ENCODE assay signal across 15 mouse cellular contexts in genomic region chr6:80301871-80302270, GRCm38 (mm10).
"Had no signal": no experiment of that assay in that cellular context is flagged by ENCODE, and none has a peak within 500 bp of the region (broad histone marks: within the 10 kb centered on the region; RNA-seq: fewer than 3 reads in every experiment).

No protein-coding gene starts in this region.

- H3K4me3 ChIP-seq: kidney, embryonic 15.5 days; left cerebral cortex, adult 2 months; limb, embryonic 15.5 days; liver, embryonic 12.5 days; midbrain, embryonic 10.5 days; neural tube, embryonic 12.5 days had no signal

- H3K27ac ChIP-seq: kidney, embryonic 15.5 days; left cerebral cortex, adult 2 months; limb, embryonic 15.5 days; liver, embryonic 12.5 days; midbrain, embryonic 10.5 days; neural tube, embryonic 12.5 days had no signal

- H3K36me3 ChIP-seq: kidney, embryonic 15.5 days; limb, embryonic 15.5 days; liver, embryonic 12.5 days; midbrain, embryonic 10.5 days; neural tube, embryonic 12.5 days had no signal

- H3K9ac ChIP-seq: kidney, embryonic 15.5 days; limb, embryonic 15.5 days; liver, embryonic 12.5 days; lung, embryonic 14.5 days; neural tube, embryonic 12.5 days had no signal

- H3K4me2 ChIP-seq: kidney, embryonic 15.5 days; limb, embryonic 15.5 days; liver, embryonic 12.5 days; lung, embryonic 14.5 days; neural tube, embryonic 12.5 days had no signal

- ATAC-seq: liver, embryonic 12.5 days had no signal

- H3K4me1 ChIP-seq: kidney, embryonic 15.5 days; limb, embryonic 15.5 days; liver, embryonic 12.5 days; midbrain, embryonic 10.5 days; neural tube, embryonic 12.5 days had no signal

- H3K27me3 ChIP-seq: kidney, embryonic 15.5 days; limb, embryonic 15.5 days; liver, embryonic 12.5 days; neural tube, embryonic 12.5 days had no signal

- DNase-seq: kidney, adult 2 months; kidney, postnatal 14 days; lung, embryonic 14.5 days; lung, postnatal 10 days; midbrain, embryonic 14.5 days; right cerebral cortex, postnatal 4 days; spleen, adult 18-20 months; thymus, adult 18-20 months; thymus, postnatal 14 days had no signal

- H3K9me3 ChIP-seq: kidney, embryonic 15.5 days; limb, embryonic 15.5 days; liver, embryonic 12.5 days; midbrain, embryonic 10.5 days; neural tube, embryonic 12.5 days had no signal
